Mouse (Mus musculus): ENCODE measurements around the gene Crx. TPM values are rescaled to one million over a fixed set of nuclear protein-coding genes. Genes with fewer than 3 reads are reported as not detected.
A peak's percentile ranks its signal among the peaks of the same experiment; 100 is the strongest.
"Not testable (repeated sequence)": the region's sequence is repeated elsewhere in the genome, so short reads cannot be mapped to it uniquely, and the experiment has no call there.

The Crx gene
- not detected for total RNA-seq (2021)
- long read RNA-seq, experiment 1, result 0 reads
- long read RNA-seq, experiment 2, result 0 reads

DNA sequence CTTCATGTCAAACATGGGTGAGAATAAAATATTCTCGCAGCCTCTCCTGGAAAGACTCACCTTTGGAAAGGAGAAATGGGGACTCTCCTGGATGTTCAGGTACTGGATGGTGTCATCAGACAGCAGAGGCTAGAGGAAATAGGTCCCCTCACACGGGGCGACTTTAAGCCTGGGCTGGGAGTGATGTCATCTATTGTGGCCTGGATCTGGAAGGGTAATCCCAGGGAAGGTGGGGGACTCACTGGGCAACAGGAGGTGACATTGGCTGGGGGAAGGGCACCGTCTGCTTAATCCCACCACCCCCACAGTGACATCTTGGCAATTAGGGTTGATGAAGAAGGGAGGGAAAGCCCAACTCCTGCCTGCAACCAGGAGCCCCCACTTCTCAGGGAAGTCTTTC, at the start of gene Crx:
Gene Crx (minus strand): TSS at position 213 of the 400 bp plus-strand sequence.
- no peak for DNase-seq

DNA sequence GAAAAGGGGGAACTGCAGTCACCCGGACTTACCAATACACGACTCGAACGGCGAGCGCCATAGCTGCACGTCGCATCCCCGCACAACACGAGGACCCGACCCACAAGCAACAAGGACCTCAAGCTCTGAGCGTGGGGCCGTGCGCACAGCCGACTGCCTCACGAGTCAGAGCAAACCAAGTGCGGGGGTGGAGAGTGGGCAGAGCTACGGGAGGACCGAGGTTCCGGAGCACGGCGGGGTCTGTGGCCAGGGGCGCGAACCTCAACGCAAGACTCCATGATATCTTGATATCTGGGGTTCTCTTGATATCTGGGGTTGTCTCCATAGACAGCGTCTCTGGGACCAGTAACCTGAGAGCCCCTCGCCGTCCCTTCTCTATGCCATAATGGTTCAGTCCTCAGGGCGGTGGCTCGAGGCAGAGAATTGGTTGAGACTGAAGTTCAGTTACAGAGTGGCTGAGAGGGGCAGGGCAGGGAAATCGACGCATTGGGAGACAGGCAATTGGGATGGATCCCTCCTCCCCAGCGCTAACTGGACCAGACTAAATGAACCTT, 42.5 kb upstream of the Crx start, which contains the start of gene Selenow:
Gene Selenow (minus strand): TSS at position 183 of the 554 bp plus-strand sequence.
- DNase-seq, result peak; percentile 92

DNA sequence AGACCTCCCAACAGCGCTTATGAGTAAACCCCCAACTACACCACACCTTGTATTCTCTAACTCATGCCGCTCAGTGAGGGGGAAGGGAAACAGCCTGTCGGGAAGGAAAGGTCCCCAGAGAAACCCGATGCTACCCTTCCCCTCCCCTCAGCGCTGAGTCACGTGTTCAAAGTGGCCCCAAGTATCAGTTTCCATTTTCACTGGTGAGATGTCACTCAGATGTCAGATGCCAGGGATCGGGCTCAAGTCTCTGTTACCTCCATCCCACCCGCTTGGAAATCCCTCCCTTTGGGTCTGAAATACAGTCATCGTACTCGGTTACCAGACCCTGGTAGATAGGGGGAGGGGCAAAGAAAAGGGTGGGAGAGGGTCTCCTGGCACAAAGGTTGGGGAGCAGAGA, 42.0 kb upstream of the Crx start:
- peak; percentile 36 for DNase-seq

DNA sequence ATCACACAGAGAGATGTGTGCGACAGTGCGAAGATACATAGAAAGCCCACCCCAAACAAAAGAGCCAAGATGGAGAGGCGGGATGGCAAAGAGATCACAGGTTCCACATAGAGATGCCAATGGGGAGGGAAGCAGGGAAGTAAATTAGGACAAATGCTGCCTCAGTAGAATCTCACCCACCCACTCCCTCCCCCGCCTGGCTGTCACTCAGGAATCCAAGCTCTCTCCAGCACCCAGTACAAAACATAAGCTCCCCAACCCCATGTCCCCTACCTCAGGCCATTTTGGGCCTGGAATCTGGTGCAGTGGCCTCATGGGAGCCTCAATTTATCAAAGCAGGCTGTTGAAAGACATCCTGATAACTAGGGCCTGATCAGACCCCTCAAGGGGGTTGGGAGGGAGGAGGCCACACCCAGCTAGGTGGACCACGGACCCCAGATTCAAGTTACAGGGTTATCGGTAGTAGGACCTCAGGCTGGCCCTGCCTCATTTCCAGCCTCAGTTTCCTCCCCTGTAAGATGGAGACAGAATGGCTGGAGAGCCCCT, 41.0 kb upstream of the Crx start:
- DNase-seq, result no peak

DNA sequence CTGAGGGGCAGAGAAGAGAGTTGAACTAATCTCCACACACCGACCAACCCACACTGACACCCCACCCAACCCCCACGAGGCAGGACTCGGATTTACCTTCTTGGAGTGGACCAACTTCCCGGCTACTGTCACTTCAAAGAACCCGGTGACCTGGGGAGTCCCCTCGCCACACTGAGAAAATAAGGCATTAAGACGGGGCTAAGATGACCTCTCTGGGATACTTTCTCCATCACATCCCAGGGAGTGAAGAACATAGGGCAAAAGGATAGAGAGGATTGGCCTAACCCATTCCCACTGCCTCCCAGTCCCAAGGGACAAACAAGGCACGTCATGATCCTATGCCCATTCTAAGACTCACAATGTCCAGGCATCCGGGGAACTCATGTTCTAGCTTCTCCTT, 40.2 kb upstream of the Crx start:
- no peak for DNase-seq

DNA sequence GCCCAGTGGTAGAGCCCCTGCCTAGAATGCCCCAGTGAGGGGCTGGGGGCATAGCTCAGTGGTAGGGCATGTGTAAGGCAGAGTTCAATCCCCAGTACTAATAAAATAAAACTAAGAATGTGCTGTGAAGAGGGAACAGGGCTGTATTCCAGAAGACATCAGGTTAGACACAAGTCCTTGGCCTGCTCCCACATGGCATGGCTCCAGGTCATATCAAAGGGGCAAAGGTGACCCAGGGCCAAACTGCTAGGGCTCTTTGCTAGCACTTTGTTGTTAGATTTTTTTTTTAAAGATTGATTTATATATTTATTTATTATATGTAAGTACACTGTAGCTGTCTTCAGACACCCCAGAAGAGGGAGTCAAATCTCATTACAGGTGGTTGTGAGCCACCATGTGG, 38.6 kb upstream of the Crx start:
- DNase-seq, result peak; percentile 65

DNA sequence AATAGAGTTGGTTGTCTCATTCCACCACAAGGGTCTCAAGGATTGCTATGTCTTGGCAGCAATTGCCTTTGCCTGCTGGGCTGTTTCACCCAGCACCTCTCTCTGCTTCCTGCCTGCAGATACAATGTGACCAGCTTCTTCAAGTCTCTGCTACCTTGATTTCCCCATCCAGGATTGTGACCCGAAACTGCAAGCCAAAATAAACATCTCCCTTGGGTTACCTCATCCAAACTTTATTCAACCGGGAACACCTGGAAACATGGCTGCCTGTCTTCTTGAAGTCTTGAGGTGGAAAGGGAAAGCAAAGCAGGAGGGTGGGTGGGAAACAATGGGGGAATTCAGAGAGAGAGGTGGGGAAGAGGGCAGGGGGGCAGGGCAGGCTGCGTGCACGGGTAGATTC, 37.2 kb upstream of the Crx start:
- DNase-seq, result no peak

DNA sequence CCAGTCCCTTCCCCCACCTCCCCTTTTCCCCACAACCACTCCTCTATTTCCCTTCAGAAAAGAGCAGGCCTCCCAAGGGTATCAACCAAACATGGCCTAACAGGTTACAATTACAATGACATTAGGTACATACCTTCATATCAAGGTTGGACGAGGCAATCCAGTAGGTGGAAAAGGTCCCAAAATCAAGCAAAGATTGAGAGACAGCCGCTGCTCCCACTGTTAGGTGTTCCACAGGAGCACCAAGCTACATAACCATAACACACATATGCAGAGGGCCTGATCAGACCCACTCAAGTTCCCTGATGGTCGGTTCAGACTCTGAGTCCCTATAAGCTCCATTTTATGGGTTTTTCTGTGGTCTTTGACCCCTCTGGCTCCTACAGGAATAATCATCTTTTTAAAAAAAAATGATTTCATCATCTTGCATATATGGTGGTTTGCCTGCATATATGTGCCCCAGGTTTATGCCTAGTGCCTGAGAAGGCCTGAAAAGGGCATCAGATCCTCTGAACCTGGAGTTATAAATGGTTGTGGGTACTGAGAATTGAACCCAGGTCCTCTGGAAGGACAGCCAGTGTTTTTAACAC, 36.5 kb upstream of the Crx start:
- no peak for DNase-seq

DNA sequence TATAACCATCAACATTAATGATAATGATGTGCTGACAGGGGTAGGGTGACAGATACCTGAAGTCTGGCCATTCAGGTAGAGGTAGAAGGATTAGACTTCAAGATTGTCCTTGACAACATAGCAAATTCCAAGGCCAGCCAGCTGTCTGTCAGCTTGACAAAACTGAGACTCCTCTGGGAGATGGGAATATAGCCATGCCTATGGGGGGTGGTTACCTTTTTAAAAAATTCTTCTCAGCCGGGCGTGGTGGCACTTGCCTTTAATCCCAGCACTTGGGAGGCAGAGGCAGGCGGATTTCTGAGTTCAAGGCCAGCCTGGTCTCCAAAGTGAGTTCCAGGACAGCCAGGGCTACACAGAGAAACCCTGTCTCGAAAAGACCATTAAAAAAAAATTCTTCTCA, 35.9 kb upstream of the Crx start:
- DNase-seq, result not testable (repeated sequence)

DNA sequence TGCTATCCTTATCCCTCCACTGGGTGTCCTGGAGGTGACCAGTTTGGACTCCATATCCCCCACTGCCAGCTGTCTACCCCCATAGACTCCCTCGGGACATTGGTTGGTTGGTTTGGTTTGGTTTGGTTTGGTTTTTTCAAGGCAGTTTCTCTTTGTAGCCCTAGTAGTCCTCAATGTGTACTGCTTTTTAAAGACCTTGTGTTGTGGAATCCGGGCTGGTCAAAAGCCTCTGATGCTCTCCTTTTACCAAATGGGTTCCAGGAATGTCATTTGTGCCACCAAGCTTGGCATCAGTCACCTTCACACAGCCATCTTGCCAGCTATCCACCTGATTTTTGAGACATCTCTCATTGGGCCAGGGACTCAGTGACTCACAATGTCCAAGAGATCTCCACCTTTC, 35.0 kb upstream of the Crx start:
- no peak for DNase-seq

DNA sequence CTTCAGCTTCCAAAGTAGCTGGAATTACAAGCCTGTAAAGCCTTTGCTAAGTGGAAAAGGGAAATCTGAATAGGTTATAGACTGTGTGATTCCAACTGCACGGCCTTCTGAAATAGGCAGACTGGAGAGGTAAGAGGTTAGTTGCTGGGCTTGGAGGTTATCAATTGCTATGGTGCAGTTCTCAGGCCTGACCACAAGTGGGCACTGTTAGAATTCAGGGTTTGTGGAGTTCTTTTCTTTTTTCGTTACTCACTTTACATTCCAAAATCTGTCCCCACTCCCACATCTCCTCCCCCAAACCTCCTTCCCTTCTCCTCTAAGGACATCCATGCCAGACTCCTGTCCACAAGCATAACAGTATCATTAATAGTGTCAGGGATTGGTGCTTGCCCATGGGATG, 34.5 kb upstream of the Crx start:
- DNase-seq, result peak; percentile 59

DNA sequence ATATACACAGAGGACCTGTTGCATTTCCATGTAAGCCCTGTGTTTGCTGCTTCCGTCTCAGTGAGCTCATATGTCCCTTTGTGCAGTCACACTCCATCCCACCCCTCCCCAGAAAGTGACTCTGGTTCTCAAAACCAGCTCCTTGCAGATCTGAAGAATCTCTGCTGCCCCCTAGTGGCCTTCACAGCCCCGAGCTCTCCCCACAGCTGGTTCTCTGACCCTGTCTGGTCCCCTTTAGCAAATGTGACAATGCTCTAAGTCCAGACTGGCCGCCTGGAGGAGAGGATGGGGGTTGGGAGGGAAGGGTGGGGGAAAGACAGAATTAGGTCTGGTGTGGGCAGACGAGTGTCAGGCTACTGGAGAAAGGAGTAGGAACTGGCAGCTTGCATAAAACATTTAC, 32.4 kb upstream of the Crx start:
- DNase-seq, result peak; percentile 87

DNA sequence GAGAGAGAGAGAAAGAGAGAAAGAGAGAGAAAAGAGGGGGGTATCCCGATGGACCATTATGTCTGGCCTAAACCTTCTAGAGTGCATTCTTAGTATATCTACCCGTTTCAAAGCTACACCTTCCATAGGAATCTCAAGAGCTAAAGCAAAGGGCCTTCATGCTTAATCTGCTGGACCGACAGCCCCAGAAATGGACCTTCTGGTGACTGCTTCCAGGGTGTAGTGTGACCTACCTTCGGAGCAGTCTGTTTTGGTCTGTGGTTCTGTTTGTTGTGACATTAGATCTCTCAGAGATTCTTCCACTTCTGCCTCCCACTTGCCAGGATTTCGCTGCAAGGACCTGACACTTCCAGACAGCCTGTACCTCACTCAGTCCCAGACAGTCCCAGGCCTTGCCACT, 30.8 kb upstream of the Crx start:
- no peak for DNase-seq

DNA sequence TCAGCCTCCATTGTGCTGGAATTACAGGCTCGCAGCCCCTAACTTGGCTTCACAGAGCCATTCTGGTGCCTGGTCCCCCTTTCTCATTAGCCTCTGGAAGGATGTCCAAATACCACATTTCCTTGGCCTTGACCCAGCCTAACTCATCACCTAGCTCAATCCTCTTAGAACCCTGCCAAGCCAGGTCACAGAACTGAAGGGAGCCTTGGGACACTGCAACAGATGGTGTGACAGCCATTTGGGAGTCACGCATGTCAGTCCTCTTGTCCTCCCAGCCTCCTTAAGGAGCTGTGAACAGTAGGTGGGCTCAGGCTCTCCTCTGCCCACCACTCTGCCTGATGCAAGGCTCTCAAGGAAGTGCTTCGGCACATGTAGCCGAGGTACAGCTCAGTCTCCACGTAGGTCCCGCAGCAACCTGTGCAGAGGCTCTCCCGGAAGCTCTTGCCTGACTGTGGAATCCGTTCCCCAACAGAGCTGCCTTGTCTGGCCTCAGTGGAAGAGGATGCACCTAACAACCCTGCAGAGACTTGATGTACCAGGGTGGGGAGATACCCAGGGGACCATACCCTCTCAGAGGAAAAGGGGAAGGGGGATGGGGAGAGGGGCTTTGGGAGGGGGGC, 28.3 kb upstream of the Crx start:
- no peak for DNase-seq

DNA sequence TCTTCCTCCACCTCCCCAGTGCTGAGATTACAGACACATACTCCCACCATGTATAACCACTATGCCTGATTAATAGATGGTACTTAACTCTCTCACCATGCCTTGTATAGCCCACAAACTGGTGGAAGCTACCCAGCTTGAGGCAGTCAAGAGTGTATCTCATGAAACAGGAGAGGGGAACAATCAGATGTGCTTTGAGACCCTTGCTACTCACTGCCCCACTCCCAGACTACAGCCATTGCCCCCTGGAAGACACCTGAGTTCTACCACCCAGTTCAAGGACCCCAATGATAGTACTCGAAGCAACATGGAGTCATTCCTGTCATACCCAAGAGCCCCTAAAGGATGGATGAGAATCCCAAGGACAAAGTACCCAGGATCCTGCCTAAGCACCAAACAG, 26.8 kb upstream of the Crx start:
- DNase-seq, result no peak

DNA sequence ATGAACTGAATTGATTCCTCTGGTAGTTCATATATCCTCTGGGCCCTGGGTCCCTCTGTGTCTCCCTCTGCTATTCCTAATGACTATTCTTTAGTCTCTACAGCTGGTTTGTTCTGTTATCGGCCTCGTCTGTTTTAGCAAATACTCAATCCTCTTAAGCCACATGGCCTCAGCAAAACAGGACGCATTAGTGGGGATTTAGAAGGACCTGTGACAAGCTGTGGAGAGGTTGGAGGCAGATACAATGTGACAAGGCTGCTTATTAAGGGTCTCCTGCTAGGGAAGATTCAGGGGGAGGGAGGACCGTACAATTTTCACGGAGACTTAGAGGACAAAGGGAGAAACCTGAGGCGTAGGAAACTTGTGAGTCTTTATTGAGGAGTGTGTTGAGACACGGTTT, 26.1 kb upstream of the Crx start:
- DNase-seq, result no peak

DNA sequence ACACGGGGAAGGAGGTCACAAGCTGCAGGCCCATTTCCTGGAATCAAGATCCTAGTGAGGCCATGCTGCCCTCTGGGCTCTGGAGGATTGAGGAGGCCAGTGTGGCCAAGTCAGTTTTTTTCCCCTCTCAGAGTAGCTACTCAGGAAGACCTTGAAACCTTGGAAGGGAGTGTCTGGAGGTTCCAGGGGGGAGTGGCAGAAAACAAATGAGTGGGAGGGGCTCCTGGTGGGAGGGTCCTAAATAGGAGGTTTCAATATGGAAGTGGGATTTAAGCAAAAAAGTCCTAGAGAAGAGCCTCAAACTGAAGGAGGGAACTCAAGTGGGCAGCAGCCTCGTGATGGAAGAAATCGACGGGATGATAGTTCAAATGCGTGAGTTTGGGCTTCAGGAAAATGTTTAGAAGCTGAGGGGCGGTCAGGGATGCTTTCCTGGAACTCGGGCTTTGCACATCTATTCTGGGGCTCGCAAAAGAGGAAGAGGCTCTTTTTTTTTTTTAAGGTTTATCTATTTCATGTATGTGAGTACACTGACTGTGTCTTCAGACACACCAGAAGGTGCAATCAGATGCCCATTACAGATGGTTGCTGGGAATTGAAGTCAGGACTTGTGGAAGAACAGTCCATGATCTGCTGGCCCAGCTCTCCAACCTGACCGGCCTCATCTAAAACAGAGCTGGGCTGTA, 21.7 kb upstream of the Crx start:
- no peak for DNase-seq

DNA sequence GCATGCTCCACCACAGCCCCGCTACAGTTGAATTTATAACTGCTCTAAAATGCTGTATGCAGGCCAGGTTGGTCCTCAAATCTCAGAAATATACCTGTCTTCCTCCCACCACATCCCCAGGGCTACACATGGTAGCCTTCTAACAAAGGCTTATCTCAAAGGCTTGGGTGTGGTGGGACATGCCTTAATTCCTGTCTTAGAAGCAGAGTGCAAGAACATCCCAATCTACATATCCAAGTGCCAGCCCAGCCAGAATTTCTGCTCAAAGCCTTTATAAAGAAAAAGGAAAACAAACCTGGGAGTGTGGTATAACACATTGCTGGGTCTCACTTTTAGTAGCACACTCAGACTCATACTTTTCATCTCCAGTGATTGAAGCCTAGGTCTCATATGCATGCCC, 14.5 kb upstream of the Crx start:
- no peak for DNase-seq

DNA sequence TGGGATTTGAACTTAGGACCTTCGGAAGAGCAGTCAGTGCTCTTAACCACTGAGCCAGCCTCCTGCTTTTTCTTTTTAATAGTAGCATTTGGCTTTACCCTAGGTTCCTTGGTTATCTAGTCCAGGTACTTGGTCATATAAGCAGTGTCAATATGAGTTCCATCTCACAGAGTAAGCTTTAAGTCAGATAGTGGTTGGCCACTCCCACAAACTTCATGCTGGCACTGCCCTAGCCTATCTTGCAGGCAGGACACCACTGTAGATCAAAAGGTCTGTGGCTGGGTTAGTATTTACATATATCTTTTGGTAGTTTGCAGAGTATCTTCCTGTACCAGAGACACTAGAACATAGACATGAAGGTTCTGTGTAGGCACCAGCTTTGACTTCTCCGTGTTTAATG, 4.4 kb upstream of the Crx start:
- no peak for DNase-seq

DNA sequence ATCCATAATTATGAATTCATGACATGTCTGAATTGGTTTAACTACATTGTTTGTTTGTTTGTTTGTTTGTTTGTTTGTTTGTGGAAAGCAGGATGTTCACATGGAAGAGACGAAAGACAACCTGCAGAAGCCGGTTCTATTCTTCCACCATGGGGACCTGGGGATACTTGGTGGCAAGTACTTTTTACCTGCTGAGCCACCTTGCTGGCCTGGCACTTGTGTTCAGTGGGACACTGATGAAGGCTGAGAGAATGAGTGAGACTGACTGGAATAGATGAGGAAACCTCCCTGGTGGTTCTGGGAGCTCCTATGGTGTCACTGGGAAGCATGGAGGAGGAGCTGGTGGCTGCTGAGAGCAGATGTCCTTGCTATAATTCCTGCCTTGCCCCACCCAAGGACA, 2.5 kb upstream of the Crx start, which contains the start of gene Crxos:
Gene Crxos (plus strand): TSS at position 301 of the 400 bp plus-strand sequence.
- DNase-seq, result no peak

DNA sequence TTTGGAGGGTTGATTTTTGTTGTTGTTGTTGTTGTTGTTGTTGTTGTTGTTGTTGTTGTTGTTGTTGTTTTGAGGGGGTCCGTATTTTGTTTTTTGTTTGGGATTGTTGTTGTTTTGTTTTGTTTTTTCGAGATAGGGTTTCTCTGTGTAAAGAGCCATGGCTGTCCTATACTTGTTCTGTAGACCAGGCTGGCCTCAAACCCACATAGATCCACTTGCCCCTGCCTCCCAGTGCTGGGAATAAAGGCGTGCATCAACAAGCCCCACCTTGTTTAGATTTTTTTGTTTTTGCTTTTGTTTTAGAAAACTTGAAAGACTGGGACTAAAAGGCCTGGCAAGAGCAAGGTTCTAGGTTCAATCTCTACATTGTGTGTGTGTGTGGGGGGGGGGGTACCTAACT, 2.1 kb upstream of the Crx start:
- no peak for DNase-seq

DNA sequence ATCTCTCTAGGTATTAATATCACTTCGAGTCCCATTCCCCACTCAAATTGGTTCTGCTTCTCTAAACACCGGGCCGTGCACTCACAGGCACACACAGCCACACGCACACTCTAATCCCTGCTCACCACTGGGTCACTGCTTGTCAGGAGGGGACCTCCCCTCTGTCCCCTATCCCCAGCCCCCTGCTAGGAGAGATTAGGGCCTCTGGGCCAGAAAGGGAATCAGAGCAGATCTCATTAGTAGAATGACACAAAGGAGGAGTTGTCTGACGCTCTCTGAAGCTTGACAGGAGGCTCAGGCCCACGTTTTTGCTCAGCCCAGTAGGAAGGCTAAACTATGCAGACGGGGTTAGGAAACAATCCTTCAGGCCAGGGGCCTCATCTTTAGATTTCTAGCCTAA, 1.6 kb upstream of the Crx start:
- DNase-seq, result no peak

DNA sequence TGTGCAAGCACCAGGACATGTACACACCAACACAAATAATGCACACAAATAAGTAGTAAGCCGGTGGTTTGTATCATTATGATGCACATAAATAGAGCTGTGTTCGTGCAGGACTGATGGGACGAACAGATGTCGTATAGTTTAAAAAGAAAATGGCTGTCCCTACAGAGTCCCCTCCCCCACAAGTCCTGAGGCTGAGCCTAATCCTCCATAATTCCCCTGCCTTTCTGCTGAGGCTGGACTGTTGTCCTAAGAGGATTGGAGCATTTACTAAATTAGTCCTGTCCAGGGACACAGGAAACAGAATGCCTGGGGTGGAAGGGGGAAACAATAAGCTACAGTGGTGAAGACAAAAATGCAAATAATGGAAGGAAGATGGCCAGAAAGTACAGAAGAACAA, 15.7 kb downstream of the Crx start:
- no peak for DNase-seq
